In the genomic region with DNA sequence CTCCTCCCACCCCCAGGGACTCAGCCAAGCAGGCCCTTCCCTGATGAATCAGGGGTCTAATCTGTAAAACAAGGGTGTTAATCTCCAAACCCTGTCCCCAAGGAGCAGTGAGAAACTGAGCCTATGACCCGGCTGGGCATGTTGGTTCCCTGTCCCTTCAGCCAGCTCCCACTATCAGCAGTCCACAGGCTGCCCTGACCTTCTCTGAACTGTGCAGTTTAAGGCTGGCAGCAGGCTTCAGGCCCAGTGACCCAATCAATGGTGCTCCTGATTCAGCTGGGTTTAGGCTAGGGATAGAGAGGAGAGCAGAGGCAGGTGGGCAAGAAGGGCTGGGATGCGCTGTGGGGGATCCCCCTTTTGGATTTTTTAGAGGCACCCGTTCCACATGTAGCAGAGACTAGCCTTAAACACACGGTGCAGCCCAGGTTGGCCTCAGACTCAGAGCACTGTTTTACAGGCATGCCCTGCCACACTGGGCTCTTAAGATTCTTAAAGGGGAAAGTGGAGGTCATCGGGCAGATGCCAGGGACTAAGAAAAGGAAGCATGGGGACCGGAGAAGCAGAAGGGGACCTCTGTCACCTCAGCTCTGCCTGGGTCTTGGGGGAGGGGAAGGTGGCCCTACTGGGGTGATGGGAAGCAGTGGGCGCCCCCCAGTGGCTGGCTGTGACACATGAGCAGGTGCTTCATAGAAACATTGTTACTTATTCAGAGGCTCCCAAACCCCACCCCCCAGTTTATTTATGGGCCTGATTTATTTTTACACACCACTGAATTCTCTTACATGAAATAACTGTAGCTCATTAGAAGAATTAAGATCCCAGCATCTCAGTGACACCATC, we compare ENCODE assay signal across 9 mouse cellular contexts. TPM values are rescaled to one million over a fixed set of nuclear protein-coding genes. Genes with fewer than 3 reads are reported as not detected.
DNase-seq lines count a peak whose midpoint lies in the region; ATAC-seq and TF ChIP-seq lines count a peak whose summit lies in the region.
"Had no signal": no experiment of that assay in that cellular context is flagged by ENCODE, and none has a peak within 500 bp of the region (broad histone marks: within the 10 kb centered on the region; RNA-seq: fewer than 3 reads in every experiment).

No protein-coding gene starts in this region.

- H3K27me3 ChIP-seq in liver, embryonic 11.5 days (replicated peaks; ENCODE audit: control insufficient read depth, insufficient read depth, low read length): peaks cover 50% of the 10 kb centered on the region
- peaks cover 14% of the 10 kb centered on the region for H3K27me3 ChIP-seq in embryonic facial prominence, embryonic 14.5 days (replicated peaks; ENCODE audit: control insufficient read depth, insufficient read depth, low read length)
- H3K27me3 ChIP-seq in hindbrain, embryonic 12.5 days: peaks cover 26% of the 10 kb centered on the region
- peaks cover 8% of the 10 kb centered on the region for H3K27me3 ChIP-seq in liver, postnatal 0 days (ENCODE audit: insufficient read depth, low read length)

- H3K27ac ChIP-seq in liver, embryonic 11.5 days (ENCODE audit: low read depth, low read length): no peak overlapping the region
- no peak overlapping the region for H3K27ac ChIP-seq in embryonic facial prominence, embryonic 14.5 days (replicated peaks; ENCODE audit: low read depth, low read length)
- 0 out of 2 replicates have a peak overlapping the region, but pooled peaks have one; percentile 36 for H3K27ac ChIP-seq in hindbrain, embryonic 12.5 days
- H3K27ac ChIP-seq in liver, postnatal 0 days (ENCODE audit: low read depth): no peak overlapping the region
- H3K27ac ChIP-seq: embryonic facial prominence, embryonic 15.5 days had no signal

- peak; percentile 72 for TF ChIP-seq CTCF in liver, postnatal 0 days (IDR thresholded peaks at IDR 0.05; ENCODE audit: low read depth)

- ATAC-seq in liver, embryonic 11.5 days (replicated peaks; ENCODE audit: low FRiP score): no peak
- ATAC-seq in embryonic facial prominence, embryonic 14.5 days (ENCODE audit: low read depth): no peak
- ATAC-seq in hindbrain, embryonic 12.5 days (ENCODE audit: low FRiP score): no peak
- peak; percentile 73 for ATAC-seq in liver, postnatal 0 days
- ATAC-seq in erythroid progenitor cell, adult 5-6 weeks (replicated peaks; ENCODE audit: low FRiP score, poor library complexity, severe bottlenecking): no peak

- H3K9me3 ChIP-seq in liver, embryonic 11.5 days (ENCODE audit: control insufficient read depth, low read length): no peaks in the 10 kb centered on the region
- H3K9me3 ChIP-seq in embryonic facial prominence, embryonic 14.5 days (ENCODE audit: control insufficient read depth, low read length): no peaks in the 10 kb centered on the region
- no peaks in the 10 kb centered on the region for H3K9me3 ChIP-seq in hindbrain, embryonic 12.5 days (replicated peaks)
- no peaks in the 10 kb centered on the region for H3K9me3 ChIP-seq in liver, postnatal 0 days (ENCODE audit: low read length)
- H3K9me3 ChIP-seq: embryonic facial prominence, embryonic 15.5 days had no signal

- peak; percentile 76 for DNase-seq in liver
- no peak for DNase-seq in liver, embryonic 11.5 days (ENCODE audit: low spot score)
- peak; percentile 85 for DNase-seq in adrenal gland, postnatal 14 days
- DNase-seq in embryonic facial prominence, embryonic 14.5 days (ENCODE audit: low spot score): peak; percentile 65
- DNase-seq in liver, postnatal 0 days: peak; percentile 83
- peak; percentile 88 to 91 for DNase-seq in right cerebral cortex, postnatal 10 days (ENCODE audit: low spot score in 2 of 2)

- H3K4me2 ChIP-seq in liver, embryonic 11.5 days: no peak overlapping the region
- H3K4me2 ChIP-seq in embryonic facial prominence, embryonic 14.5 days (ENCODE audit: low read depth, low read length): no peak overlapping the region
- H3K4me2 ChIP-seq in hindbrain, embryonic 12.5 days (replicated peaks): no peak overlapping the region
- H3K4me2 ChIP-seq in liver, postnatal 0 days (ENCODE audit: low read depth, low read length): no peak overlapping the region
- H3K4me2 ChIP-seq: embryonic facial prominence, embryonic 15.5 days had no signal

- no peak overlapping the region for H3K4me3 ChIP-seq in liver, embryonic 11.5 days (ENCODE audit: low read depth, low read length)
- H3K4me3 ChIP-seq in embryonic facial prominence, embryonic 14.5 days (ENCODE audit: low read depth, low read length): no peak overlapping the region
- no peak overlapping the region for H3K4me3 ChIP-seq in hindbrain, embryonic 12.5 days
- no peak overlapping the region for H3K4me3 ChIP-seq in liver, postnatal 0 days (ENCODE audit: low read depth, low read length)
- H3K4me3 ChIP-seq: embryonic facial prominence, embryonic 15.5 days had no signal

- peaks cover 2% of the 10 kb centered on the region; the same call in 1 of the 2 replicates for H3K4me1 ChIP-seq in liver, embryonic 11.5 days (replicated peaks; ENCODE audit: control insufficient read depth, insufficient read depth, low read length)
- peaks cover 6% of the 10 kb centered on the region; the same call in 1 of the 2 replicates for H3K4me1 ChIP-seq in embryonic facial prominence, embryonic 14.5 days (ENCODE audit: control insufficient read depth, insufficient read depth, low read length)
- H3K4me1 ChIP-seq in hindbrain, embryonic 12.5 days: peaks cover 72% of the 10 kb centered on the region
- H3K4me1 ChIP-seq in liver, postnatal 0 days (ENCODE audit: insufficient read depth): no peaks in the 10 kb centered on the region

- no peak for TF ChIP-seq EP300 in liver, postnatal 0 days (IDR thresholded peaks at IDR 0.05; ENCODE audit: low read depth)

- WGBS in liver, embryonic 11.5 days: 25% methylated on average over 7 of the region's 7 CpGs
- WGBS in embryonic facial prominence, embryonic 14.5 days: 14% methylated on average over 7 of the region's 7 CpGs
- WGBS in hindbrain, embryonic 12.5 days: 17% methylated on average over 7 of the region's 7 CpGs
- WGBS in liver, postnatal 0 days (ENCODE audit: insufficient replicate concordance): 26% methylated on average over 7 of the region's 7 CpGs

- H3K36me3 ChIP-seq in liver, embryonic 11.5 days (ENCODE audit: control insufficient read depth, insufficient read depth, low read length): no peaks in the 10 kb centered on the region
- no peaks in the 10 kb centered on the region for H3K36me3 ChIP-seq in embryonic facial prominence, embryonic 14.5 days (ENCODE audit: control insufficient read depth, insufficient read depth, low read length)
- H3K36me3 ChIP-seq in hindbrain, embryonic 12.5 days: no peaks in the 10 kb centered on the region
- H3K36me3 ChIP-seq in liver, postnatal 0 days (replicated peaks; ENCODE audit: insufficient read depth, low read length): no peaks in the 10 kb centered on the region
- H3K36me3 ChIP-seq: embryonic facial prominence, embryonic 15.5 days had no signal

- H3K9ac ChIP-seq in liver, embryonic 11.5 days (ENCODE audit: low read depth, low read length): no peak overlapping the region
- no peak overlapping the region for H3K9ac ChIP-seq in embryonic facial prominence, embryonic 14.5 days (ENCODE audit: low read depth, low read length)
- no peak overlapping the region for H3K9ac ChIP-seq in hindbrain, embryonic 12.5 days
- no peak overlapping the region for H3K9ac ChIP-seq in liver, postnatal 0 days (replicated peaks)
- H3K9ac ChIP-seq: embryonic facial prominence, embryonic 15.5 days had no signal

RNA-seq across cellular contexts. Expression of a gene that starts 19.2 kb away (rescaled TPM):
- polyA plus RNA-seq in liver, embryonic 11.5 days (2014; fragmentation: Nextera tagmentation; extraction: Ambion mirVana): 0.13 and 0.14 TPM in 2 replicates
- total RNA-seq in adrenal gland, postnatal 14 days (2021): 9.2 and 10.1 TPM in 2 replicates
- polyA plus RNA-seq in embryonic facial prominence, embryonic 14.5 days (2014; fragmentation: Nextera tagmentation; extraction: Ambion mirVana): 0.76 and 1.6 TPM in 2 replicates
- 6.3 and 6.7 TPM in 2 replicates for polyA plus RNA-seq in hindbrain, embryonic 12.5 days (2016; fragmentation: Nextera tagmentation; extraction: Ambion mirVana)
- polyA plus RNA-seq in liver, postnatal 0 days (2015; fragmentation: Nextera tagmentation; extraction: Ambion mirVana): 0.02 and 0.05 TPM in 2 replicates
- not detected in 2 replicates for total RNA-seq in erythroid progenitor cell, adult 5-6 weeks (2015; ENCODE audit: low replicate concordance)
- not detected in 2 replicates for total RNA-seq in erythroid progenitor cell, adult 5-6 weeks (2017; ENCODE audit: low replicate concordance)

RNA-seq across cellular contexts. Expression of a gene that starts 56.6 kb away (rescaled TPM):
- polyA plus RNA-seq in liver, embryonic 11.5 days (2014; fragmentation: Nextera tagmentation; extraction: Ambion mirVana): 0.21 and 0.44 TPM in 2 replicates
- not detected in 2 replicates for total RNA-seq in adrenal gland, postnatal 14 days (2021)
- polyA plus RNA-seq in embryonic facial prominence, embryonic 14.5 days (2014; fragmentation: Nextera tagmentation; extraction: Ambion mirVana): 0.13 TPM in 1 of 2 replicates, not detected in the other
- 0.85 and 0.94 TPM in 2 replicates for polyA plus RNA-seq in hindbrain, embryonic 12.5 days (2016; fragmentation: Nextera tagmentation; extraction: Ambion mirVana)
- polyA plus RNA-seq in liver, postnatal 0 days (2015; fragmentation: Nextera tagmentation; extraction: Ambion mirVana): 0.20 and 0.25 TPM in 2 replicates
- total RNA-seq in erythroid progenitor cell, adult 5-6 weeks (2015; ENCODE audit: low replicate concordance): not detected in 2 replicates
- not detected in 2 replicates for total RNA-seq in erythroid progenitor cell, adult 5-6 weeks (2017; ENCODE audit: low replicate concordance)
